Comparison of ENCODE assay signal across 19 mouse cellular contexts in the genomic region with DNA sequence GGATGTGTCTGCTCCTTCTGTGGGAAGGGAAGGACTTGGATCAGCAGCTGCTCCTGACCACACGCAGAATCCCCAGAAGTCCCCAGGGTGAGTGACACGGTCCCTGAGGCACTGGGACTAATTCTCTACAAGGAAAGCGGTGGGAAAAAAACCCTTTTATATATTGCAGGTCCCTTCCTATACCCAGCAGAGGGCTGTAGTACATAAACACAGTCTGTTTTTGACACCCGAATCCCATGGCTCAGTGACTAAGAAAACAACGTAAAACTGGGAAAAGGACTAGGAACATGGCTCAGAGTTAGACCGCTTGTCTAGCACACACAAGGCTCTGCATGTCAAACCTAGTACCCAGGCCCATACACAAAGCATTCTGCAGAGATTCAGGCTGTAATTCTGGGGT.
A peak's percentile ranks its signal among the peaks of the same experiment; 100 is the strongest.
DNase-seq lines count a peak whose midpoint lies in the region; ATAC-seq and TF ChIP-seq lines count a peak whose summit lies in the region.
"Had no signal": no experiment of that assay in that cellular context is flagged by ENCODE, and none has a peak within 500 bp of the region (broad histone marks: within the 10 kb centered on the region; RNA-seq: fewer than 3 reads in every experiment).

No protein-coding gene starts in this region.

- H3K27me3 ChIP-seq in hindbrain, postnatal 0 days (ENCODE audit: insufficient read depth, low read length), result no peaks in the 10 kb centered on the region
- no peaks in the 10 kb centered on the region for H3K27me3 ChIP-seq in hindbrain, embryonic 13.5 days
- no peaks in the 10 kb centered on the region for H3K27me3 ChIP-seq in limb, embryonic 15.5 days
- H3K27me3 ChIP-seq in limb, embryonic 10.5 days (ENCODE audit: low read depth, poor library complexity, severe bottlenecking), result 0 out of 2 replicates have a peak, but pooled peaks cover 21% of the 10 kb centered on the region
- no peaks in the 10 kb centered on the region for H3K27me3 ChIP-seq in stomach, postnatal 0 days (ENCODE audit: control insufficient read depth, insufficient read depth, low read length)
- H3K27me3 ChIP-seq: CH12.LX; forebrain, embryonic 13.5 days; heart, embryonic 15.5 days had no signal

- no peak overlapping the region for H3K4me3 ChIP-seq in hindbrain, postnatal 0 days (ENCODE audit: low read length)
- H3K4me3 ChIP-seq in hindbrain, embryonic 13.5 days, result no peak overlapping the region
- no peak overlapping the region for H3K4me3 ChIP-seq in limb, embryonic 15.5 days
- no peak overlapping the region for H3K4me3 ChIP-seq in limb, embryonic 10.5 days
- H3K4me3 ChIP-seq in stomach, postnatal 0 days (ENCODE audit: low read depth, low read length), result no peak overlapping the region
- H3K4me3 ChIP-seq: embryonic facial prominence, embryonic 10.5 days; forebrain, embryonic 13.5 days; heart, adult 2 months; heart, embryonic 15.5 days had no signal

- H3K9ac ChIP-seq in hindbrain, postnatal 0 days (replicated peaks; ENCODE audit: low read length), result no peak overlapping the region
- no peak overlapping the region for H3K9ac ChIP-seq in hindbrain, embryonic 13.5 days
- 0 out of 2 replicates have a peak overlapping the region, but pooled peaks have one; percentile 7 for H3K9ac ChIP-seq in limb, embryonic 15.5 days
- no peak overlapping the region for H3K9ac ChIP-seq in stomach, postnatal 0 days (ENCODE audit: low read length)
- H3K9ac ChIP-seq: forebrain, embryonic 13.5 days; heart, embryonic 15.5 days; hindbrain, embryonic 14.5 days had no signal

- WGBS in hindbrain, postnatal 0 days, result 62% methylated on average over 6 of the region's 6 CpGs
- 69% methylated on average over 6 of the region's 6 CpGs for WGBS in hindbrain, embryonic 13.5 days
- 57% methylated on average over 6 of the region's 6 CpGs for WGBS in limb, embryonic 15.5 days
- WGBS in limb, embryonic 10.5 days, result 84% methylated on average over 6 of the region's 6 CpGs
- 81% methylated on average over 6 of the region's 6 CpGs for WGBS in stomach, postnatal 0 days

- H3K9me3 ChIP-seq in hindbrain, postnatal 0 days (ENCODE audit: low read length), result no peaks in the 10 kb centered on the region
- H3K9me3 ChIP-seq in hindbrain, embryonic 13.5 days, result no peaks in the 10 kb centered on the region
- no peaks in the 10 kb centered on the region for H3K9me3 ChIP-seq in limb, embryonic 15.5 days
- no peaks in the 10 kb centered on the region for H3K9me3 ChIP-seq in limb, embryonic 10.5 days (replicated peaks)
- H3K9me3 ChIP-seq in stomach, postnatal 0 days (ENCODE audit: control insufficient read depth, low read length), result no peaks in the 10 kb centered on the region
- H3K9me3 ChIP-seq: embryonic facial prominence, embryonic 10.5 days; forebrain, embryonic 13.5 days; heart, embryonic 15.5 days had no signal

- no peak overlapping the region for H3K27ac ChIP-seq in hindbrain, postnatal 0 days
- H3K27ac ChIP-seq in hindbrain, embryonic 13.5 days, result no peak overlapping the region
- H3K27ac ChIP-seq in limb, embryonic 15.5 days, result no peak overlapping the region
- H3K27ac ChIP-seq in limb, embryonic 10.5 days, result no peak overlapping the region
- no peak overlapping the region for H3K27ac ChIP-seq in stomach, postnatal 0 days (replicated peaks)
- H3K27ac ChIP-seq: embryonic facial prominence, embryonic 10.5 days; forebrain, embryonic 13.5 days; heart, adult 2 months; heart, embryonic 15.5 days; hindbrain, embryonic 14.5 days had no signal

- H3K4me1 ChIP-seq in hindbrain, postnatal 0 days (ENCODE audit: insufficient read depth, low read length), result no peaks in the 10 kb centered on the region
- peaks cover 7% of the 10 kb centered on the region; the same call in 1 of the 2 replicates for H3K4me1 ChIP-seq in hindbrain, embryonic 13.5 days (replicated peaks)
- peaks cover 11% of the 10 kb centered on the region for H3K4me1 ChIP-seq in limb, embryonic 15.5 days
- H3K4me1 ChIP-seq in limb, embryonic 10.5 days, result peaks cover 14% of the 10 kb centered on the region; the same call in 1 of the 2 replicates
- no peaks in the 10 kb centered on the region for H3K4me1 ChIP-seq in stomach, postnatal 0 days (replicated peaks; ENCODE audit: control insufficient read depth, insufficient read depth)

- ATAC-seq in hindbrain, postnatal 0 days, result no peak
- ATAC-seq in hindbrain, embryonic 13.5 days (ENCODE audit: low FRiP score), result no peak
- ATAC-seq in limb, embryonic 15.5 days (ENCODE audit: insufficient number of reproducible peaks, low FRiP score, low TSS enrichment, low read depth), result no peak
- no peak for ATAC-seq in stomach, postnatal 0 days (ENCODE audit: low FRiP score, low TSS enrichment)
- ATAC-seq: forebrain, embryonic 13.5 days had no signal

- 0 out of 2 replicates have a peak, but pooled peaks have one; percentile 9 for TF ChIP-seq CTCF in hindbrain, postnatal 0 days (IDR thresholded peaks at IDR 0.05; ENCODE audit: low read depth)
- TF ChIP-seq CTCF in stomach, postnatal 0 days (IDR thresholded peaks at IDR 0.05; ENCODE audit: low read depth), result peak; percentile 26

- H3K4me2 ChIP-seq in hindbrain, postnatal 0 days (ENCODE audit: low read depth, low read length), result no peak overlapping the region
- H3K4me2 ChIP-seq in hindbrain, embryonic 13.5 days, result no peak overlapping the region
- no peak overlapping the region for H3K4me2 ChIP-seq in limb, embryonic 15.5 days
- H3K4me2 ChIP-seq in stomach, postnatal 0 days (replicated peaks; ENCODE audit: low read depth), result no peak overlapping the region
- H3K4me2 ChIP-seq: forebrain, embryonic 13.5 days; heart, embryonic 11.5 days; heart, embryonic 15.5 days; hindbrain, embryonic 14.5 days had no signal

- peak; percentile 12 for DNase-seq in hindbrain, postnatal 0 days (ENCODE audit: low spot score)
- DNase-seq in limb, embryonic 10.5 days (ENCODE audit: low spot score), result no peak
- peak; percentile 20 for DNase-seq in NIH3T3 (ENCODE audit: low read depth)
- no peak for DNase-seq in stomach, postnatal 0 days (ENCODE audit: low spot score)
- DNase-seq: adrenal gland, adult 2 months; adrenal gland, postnatal 25 days; cerebellum, adult 2 months; cerebellum, postnatal 10 days; gastrocnemius, postnatal 14 days; heart, adult 2 months; heart, postnatal 14 days had no signal

- TF ChIP-seq EP300 in stomach, postnatal 0 days (optimal IDR thresholded peaks at IDR 0.05), result no peak

- no peaks in the 10 kb centered on the region for H3K36me3 ChIP-seq in hindbrain, postnatal 0 days (ENCODE audit: insufficient read depth, low read length)
- H3K36me3 ChIP-seq in hindbrain, embryonic 13.5 days, result no peaks in the 10 kb centered on the region
- peaks cover 3% of the 10 kb centered on the region; the same call in 1 of the 2 replicates for H3K36me3 ChIP-seq in limb, embryonic 15.5 days
- H3K36me3 ChIP-seq in limb, embryonic 10.5 days, result no peaks in the 10 kb centered on the region
- no peaks in the 10 kb centered on the region for H3K36me3 ChIP-seq in stomach, postnatal 0 days (ENCODE audit: control insufficient read depth, insufficient read depth, low read length)
- H3K36me3 ChIP-seq: embryonic facial prominence, embryonic 10.5 days had no signal

Comparison
In these comparisons a context has a peak if more than half of its experiments do, and no peak if none do; other contexts are left out.
1. DNase-seq: peak in hindbrain, postnatal 0 days (single experiment) and NIH3T3 (single experiment); none in limb, embryonic 10.5 days (single experiment) and stomach, postnatal 0 days (single experiment).